In genomic region chr2:26055046-26055746, GRCm38 (mm10) we compare ENCODE assay signal across 9 mouse cellular contexts. TPM values are rescaled to one million over a fixed set of nuclear protein-coding genes. Genes with fewer than 3 reads are reported as not detected.
DNase-seq lines count a peak whose midpoint lies in the region; ATAC-seq lines count a peak whose summit lies in the region.
"Had no signal": no experiment of that assay in that cellular context is flagged by ENCODE, and none has a peak within 500 bp of the region (broad histone marks: within the 10 kb centered on the region; RNA-seq: fewer than 3 reads in every experiment).

No protein-coding gene starts in this region.

- DNase-seq in MN1 (ENCODE audit: low spot score) = peak; percentile 68
- peak; percentile 75 for DNase-seq in cerebellum, adult 18-20 months
- DNase-seq in layer of hippocampus, postnatal 36 days = peak; percentile 48 to 57
- peak; percentile 59 for DNase-seq in right cerebral cortex, adult 18-20 months
- DNase-seq in urinary bladder, postnatal 36 days (ENCODE audit: low spot score in 2 of 2) = peak; percentile 15 to 49

- H3K36me3 ChIP-seq in forebrain, embryonic 16.5 days (ENCODE audit: control insufficient read depth, insufficient read depth) = no peaks in the 10 kb centered on the region
- H3K36me3 ChIP-seq in hindbrain, embryonic 13.5 days = peaks cover 4% of the 10 kb centered on the region

- no peak overlapping the region for H3K27ac ChIP-seq in forebrain, embryonic 16.5 days (ENCODE audit: low read length)
- no peak overlapping the region for H3K27ac ChIP-seq in hindbrain, embryonic 13.5 days
- H3K27ac ChIP-seq: limb, embryonic 13.5 days had no signal

- 39% methylated on average over 8 of the region's 8 CpGs for WGBS in forebrain, embryonic 16.5 days
- WGBS in hindbrain, embryonic 13.5 days = 23% methylated on average over 8 of the region's 8 CpGs

- peak; percentile 70; the same call in 1 of the 2 replicates for ATAC-seq in forebrain, embryonic 16.5 days
- peak; percentile 61; the same call in 1 of the 2 replicates for ATAC-seq in hindbrain, embryonic 13.5 days (ENCODE audit: low FRiP score)
- peak; percentile 100 for ATAC-seq in megakaryocyte progenitor cell, adult 5-6 weeks (replicated peaks; ENCODE audit: poor library complexity)

- H3K9me3 ChIP-seq in forebrain, embryonic 16.5 days (ENCODE audit: control insufficient read depth, low read length) = no peaks in the 10 kb centered on the region
- H3K9me3 ChIP-seq in hindbrain, embryonic 13.5 days = no peaks in the 10 kb centered on the region
- H3K9me3 ChIP-seq: limb, embryonic 13.5 days had no signal

- no peaks in the 10 kb centered on the region for H3K27me3 ChIP-seq in forebrain, embryonic 16.5 days (replicated peaks; ENCODE audit: control insufficient read depth, insufficient read depth, low read length)
- H3K27me3 ChIP-seq in hindbrain, embryonic 13.5 days = no peaks in the 10 kb centered on the region
- H3K27me3 ChIP-seq: limb, embryonic 13.5 days had no signal

- H3K4me2 ChIP-seq in forebrain, embryonic 16.5 days (ENCODE audit: low read length) = no peak overlapping the region
- H3K4me2 ChIP-seq in hindbrain, embryonic 13.5 days = no peak overlapping the region
- H3K4me2 ChIP-seq: limb, embryonic 13.5 days had no signal

- no peak overlapping the region for H3K9ac ChIP-seq in forebrain, embryonic 16.5 days (replicated peaks; ENCODE audit: low read depth, low read length)
- H3K9ac ChIP-seq in hindbrain, embryonic 13.5 days = no peak overlapping the region; the same call in 1 of the 2 replicates
- H3K9ac ChIP-seq: limb, embryonic 13.5 days had no signal

- H3K4me3 ChIP-seq in forebrain, embryonic 16.5 days (replicated peaks; ENCODE audit: low read length) = no peak overlapping the region
- H3K4me3 ChIP-seq in hindbrain, embryonic 13.5 days = no peak overlapping the region
- H3K4me3 ChIP-seq: limb, embryonic 13.5 days had no signal

- peaks cover 5% of the 10 kb centered on the region; the same call in 1 of the 2 replicates for H3K4me1 ChIP-seq in forebrain, embryonic 16.5 days (replicated peaks; ENCODE audit: control insufficient read depth, insufficient read depth, low read length)
- no peaks in the 10 kb centered on the region; the same call in 1 of the 2 replicates for H3K4me1 ChIP-seq in hindbrain, embryonic 13.5 days (replicated peaks)

RNA-seq across cellular contexts. Expression of gene Ubac1, which starts 33.6 kb away (rescaled TPM):
- 113 and 117 TPM in 2 replicates for polyA plus RNA-seq in forebrain, embryonic 16.5 days (2015; fragmentation: Nextera tagmentation; extraction: Ambion mirVana)
- 111 and 114 TPM in 2 replicates for polyA plus RNA-seq in hindbrain, embryonic 13.5 days (2015; fragmentation: Nextera tagmentation; extraction: Ambion mirVana)
- 10 to 100 TPM; 57.7 to 59.0 TPM for total RNA-seq in layer of hippocampus, postnatal 36 days (2021)
- 62.2 and 62.7 TPM in 2 replicates for total RNA-seq in megakaryocyte progenitor cell, adult 5-6 weeks (2015)
- total RNA-seq in megakaryocyte progenitor cell, adult 5-6 weeks (2017) = 34.4 and 44.1 TPM in 2 replicates
